Mouse (Mus musculus) hindbrain, embryonic 14.5 days (tissue): ENCODE measurements around the gene Cmtr2. TPM values are rescaled to one million over a fixed set of nuclear protein-coding genes. Genes with fewer than 3 reads are reported as not detected.
A peak's percentile ranks its signal among the peaks of the same experiment; 100 is the strongest.

Experiments
- ATAC-seq: fragments of 200-750 bp; cut with Nextera tagmentation; 2 replicates; pipeline ENCODE4 v1.8.0; 2017; ENCODE audit warnings: moderate number of reproducible peaks, mild to moderate bottlenecking, moderate TSS enrichment, moderate library complexity; ENCODE audit not compliant: low FRiP score
- DNase-seq: peaks from one replicate; pipeline ENCODE4 v3.0.0-alpha.2; 2015; ENCODE audit warnings: low spot score
- H3K27ac ChIP-seq: fragments of 300-500 bp; sonication (generic); 2 replicates; pipeline ENCODE4 v1.5.1; 2014; ENCODE audit warnings: mild to moderate bottlenecking, moderate library complexity
- H3K27me3 ChIP-seq: fragments of 300-500 bp; sonication (generic); 2 replicates; pipeline ENCODE4 v1.6.1; 2014; ENCODE audit warnings: mild to moderate bottlenecking, low read length, mixed read lengths; ENCODE audit not compliant: control insufficient read depth, insufficient read depth
- H3K36me3 ChIP-seq: fragments of 300-500 bp; sonication (generic); replicated peaks from 2 replicates; pipeline ENCODE4 v1.6.1; 2014; ENCODE audit not compliant: control insufficient read depth, insufficient read depth
- H3K4me1 ChIP-seq: fragments of 300-500 bp; sonication (generic); replicated peaks from 2 replicates; pipeline ENCODE4 v1.6.1; 2014; ENCODE audit warnings: antibody characterized with exemption, low read length, mixed read lengths; ENCODE audit not compliant: control insufficient read depth, insufficient read depth
- H3K4me2 ChIP-seq: fragments of 300-500 bp; sonication (generic); replicated peaks from 2 replicates; pipeline ENCODE4 v1.6.1; 2014; ENCODE audit warnings: mild to moderate bottlenecking, moderate library complexity
- H3K4me3 ChIP-seq: fragments of 300-500 bp; sonication (generic); replicated peaks from 2 replicates; pipeline ENCODE4 v1.5.1; 2014; ENCODE audit warnings: mild to moderate bottlenecking, low read length
- H3K9ac ChIP-seq: fragments of 300-500 bp; sonication (generic); 2 replicates; pipeline ENCODE4 v1.6.1; 2014
- H3K9me3 ChIP-seq: fragments of 300-500 bp; sonication (generic); 2 replicates; pipeline ENCODE4 v1.6.1; 2016; ENCODE audit warnings: low read length; ENCODE audit not compliant: control insufficient read depth
- WGBS: fragments of 180-500 bp; shearing (Covaris S2); extraction: QIAGEN DNeasy Blood & Tissue Kit; methylation state at CpG from one replicate; pipeline ENCODE4 v1.1.7; 2014; 5-methylcytosine and 5-hydroxymethylcytosine counted together
- polyA plus RNA-seq: library from polyadenylated mRNA; unstranded; fragments of >200 nt; fragmentation: Nextera tagmentation; extraction: Ambion mirVana; gene quantifications from 2 replicates; pipeline ENCODE4 v1.2.1, GENCODE M21; 2014

The Cmtr2 gene
- polyA plus RNA-seq: 10.8 and 12.3 TPM in 2 replicates

DNA sequence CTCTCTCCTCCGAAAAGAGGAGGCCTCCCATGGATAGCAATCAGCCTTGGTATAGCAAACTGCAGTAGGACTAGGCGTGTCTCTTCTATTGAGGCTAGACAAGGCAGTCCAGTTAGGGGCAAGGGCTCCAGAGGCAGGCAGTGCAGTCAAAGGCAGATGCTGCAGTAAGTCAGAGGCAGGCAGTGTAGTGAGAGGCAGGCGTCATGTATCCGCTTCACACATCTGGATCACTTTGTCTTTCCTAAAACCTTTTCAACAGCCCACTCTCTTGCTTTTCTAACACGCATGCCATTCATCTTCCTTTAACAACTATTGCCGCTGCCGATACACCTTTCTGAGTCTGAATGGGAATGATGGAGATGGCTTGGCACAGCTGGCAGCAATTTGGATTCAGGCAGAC lies at the start of gene Cmtr2:
Cmtr2 (plus strand) TSS at position 301 of the 400 bp plus-strand sequence.
- Histone ChIP-seq H3K4me1 (peaks cover 22% of the 10 kb centered on the region), H3K9ac (no peak within 1 kb of the TSS), H3K4me3 (no peak within 1 kb of the TSS), H3K27me3 (no peaks in the 10 kb centered on the region), H3K4me2 (no peak within 1 kb of the TSS), H3K36me3 (no peaks in the 10 kb centered on the region), H3K27ac (no peak within 1 kb of the TSS), H3K9me3 (no peaks in the 10 kb centered on the region)
- DNase-seq (no peak), ATAC-seq (no peak)
- WGBS: 74% methylated on average over 7 of the region's 7 CpGs

DNA sequence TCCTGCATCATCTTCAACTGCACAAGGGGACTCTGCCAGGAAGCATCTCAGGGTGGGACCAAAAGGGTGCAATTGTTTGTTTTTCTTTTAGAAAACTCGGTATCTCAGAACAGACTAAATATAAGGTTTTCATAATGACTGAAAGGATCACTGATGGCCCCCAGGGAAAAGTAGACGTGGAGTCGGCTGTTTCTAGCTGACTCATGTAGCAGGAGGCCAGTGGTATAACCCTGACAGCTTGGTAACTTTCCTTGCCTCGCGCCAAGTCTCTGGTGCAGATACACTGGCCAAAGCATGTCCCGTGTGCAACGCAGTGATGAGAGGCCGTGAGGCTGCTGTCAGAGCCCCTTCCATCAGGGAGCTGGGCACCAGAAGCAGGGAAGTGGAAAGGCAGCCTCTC lies 49.2 kb upstream of the Cmtr2 start:
- ATAC-seq (no peak), DNase-seq (no peak)
- 77% methylated on average over 8 of the region's 8 CpGs for WGBS

DNA sequence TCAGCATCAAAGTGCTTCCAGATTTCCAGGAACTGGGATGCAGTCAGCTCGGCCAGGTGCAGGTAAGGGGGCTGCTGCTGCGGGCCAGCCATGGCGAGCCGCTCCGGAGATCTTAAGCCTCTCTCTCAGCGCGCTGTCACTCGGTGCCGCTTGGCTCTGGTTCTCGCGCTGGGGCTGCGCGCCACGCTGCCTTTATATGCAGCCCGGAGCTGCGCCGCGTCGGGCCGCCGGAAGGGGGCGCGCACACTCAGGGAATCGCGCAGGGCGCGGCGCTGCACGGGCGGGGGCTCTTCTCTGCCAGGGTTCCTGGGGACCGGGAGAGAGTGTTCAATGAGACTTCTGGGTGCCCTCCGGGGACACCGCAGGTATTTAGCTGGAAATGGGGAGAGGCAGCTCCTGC lies 47.4 kb upstream of the Cmtr2 start, which contains the start of gene Calb2:
Calb2 (minus strand) TSS at position 165 of the 400 bp plus-strand sequence.
- peak within 1 kb of the TSS; percentile 41; the same call in 1 of the 2 replicates for H3K9ac ChIP-seq
- ATAC-seq (peak; percentile 84), DNase-seq (peak; percentile 84)
- WGBS: under 1% methylated on average over 33 of the region's 33 CpGs
- H3K36me3 ChIP-seq: no peaks in the 10 kb centered on the region
- peak within 1 kb of the TSS; percentile 25 for H3K4me3 ChIP-seq
- no peaks in the 10 kb centered on the region for H3K9me3 ChIP-seq
- peaks cover 19% of the 10 kb centered on the region for H3K27me3 ChIP-seq
- H3K27ac ChIP-seq: no peak within 1 kb of the TSS
- H3K4me2 ChIP-seq: peak within 1 kb of the TSS; percentile 52
- no peaks in the 10 kb centered on the region for H3K4me1 ChIP-seq

More for the DNA sequence above, 49.2 kb upstream of the Cmtr2 start:
- Histone ChIP-seq H3K4me2 (no peak overlapping the region), H3K9me3 (no peaks in the 10 kb centered on the region), H3K4me3 (no peak overlapping the region), H3K36me3 (no peaks in the 10 kb centered on the region), H3K4me1 (no peaks in the 10 kb centered on the region), H3K27ac (no peak overlapping the region), H3K9ac (no peak overlapping the region), H3K27me3 (peaks cover 19% of the 10 kb centered on the region)

- ATAC-seq: no peak
- Histone ChIP-seq H3K4me1 (no peaks in the 10 kb centered on the region), H3K27ac (no peak overlapping the region), H3K27me3 (peaks cover 19% of the 10 kb centered on the region), H3K36me3 (no peaks in the 10 kb centered on the region), H3K9ac (no peak overlapping the region), H3K9me3 (no peaks in the 10 kb centered on the region), H3K4me3 (no peak overlapping the region), H3K4me2 (no peak overlapping the region)
- DNase-seq: no peak
- 50% methylated on average over 6 of the region's 6 CpGs for WGBS
Observed at GRCm38 (mm10) chr8:110172161-110172560, 43.3 kb upstream of the Cmtr2 start.

DNA sequence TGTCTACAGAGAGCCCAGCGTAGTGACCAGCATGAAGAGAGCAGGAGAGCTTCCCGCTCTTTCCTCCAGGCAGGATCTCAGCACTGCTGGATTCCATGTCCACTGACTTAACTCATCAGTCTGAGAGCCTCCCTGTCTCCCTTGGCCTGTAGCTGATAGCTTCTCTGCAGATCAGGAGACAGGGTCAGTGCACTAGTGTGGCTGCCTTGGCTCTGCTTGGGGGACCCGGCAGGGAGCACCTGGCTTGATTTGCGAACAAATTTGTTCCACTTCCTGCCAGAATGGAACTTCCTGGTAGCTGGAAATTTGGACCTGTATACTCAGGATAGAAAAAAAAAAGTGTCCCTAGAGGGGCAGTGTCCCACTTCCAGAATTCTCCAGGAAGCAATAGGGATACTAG lies 40.6 kb upstream of the Cmtr2 start:
- Histone ChIP-seq H3K4me2 (no peak overlapping the region), H3K9me3 (no peaks in the 10 kb centered on the region), H3K4me3 (no peak overlapping the region), H3K4me1 (peaks cover 7% of the 10 kb centered on the region), H3K27me3 (no peaks in the 10 kb centered on the region), H3K9ac (no peak overlapping the region), H3K36me3 (no peaks in the 10 kb centered on the region), H3K27ac (no peak overlapping the region)
- WGBS: 93% methylated on average over 4 of the region's 4 CpGs
- ATAC-seq (no peak), DNase-seq (no peak)

DNA sequence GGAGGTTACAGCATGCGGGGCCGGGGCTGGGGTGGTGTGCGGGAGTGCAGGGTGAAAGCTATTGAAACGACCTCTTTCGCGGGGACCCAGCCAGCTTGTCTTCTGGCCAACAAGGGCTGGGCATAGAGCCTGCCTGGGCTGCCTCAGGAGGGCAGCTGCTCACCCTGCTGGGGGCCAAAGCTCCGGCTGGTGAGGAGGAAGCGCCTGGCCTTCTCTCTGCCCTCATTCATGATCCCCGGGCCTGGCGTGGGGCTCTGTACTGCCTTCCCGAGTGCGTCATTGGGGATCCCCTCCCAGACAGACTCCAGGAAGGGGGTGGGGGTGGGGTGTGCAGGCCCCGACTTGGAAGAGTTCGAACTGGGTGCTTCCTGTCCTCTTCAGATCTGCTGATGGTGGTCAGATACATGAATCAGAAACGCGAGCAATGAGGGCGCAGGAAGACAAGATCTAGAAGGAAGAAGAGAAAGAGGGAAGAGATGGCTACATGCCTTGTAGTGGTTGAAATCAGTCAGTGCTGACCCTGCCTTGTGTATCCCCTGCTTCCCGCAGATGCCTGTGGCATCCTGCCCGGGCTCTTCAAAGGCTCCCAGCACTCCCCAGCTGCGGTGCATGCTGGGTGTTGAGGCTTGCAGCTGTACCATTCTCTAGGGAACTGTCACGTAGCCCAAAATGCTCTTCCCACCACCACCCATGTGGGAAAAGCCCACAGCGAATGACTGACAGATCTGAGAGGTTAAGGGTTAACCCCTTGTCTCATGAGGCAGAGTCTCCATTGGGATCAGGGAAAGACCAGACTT lies 37.9 kb upstream of the Cmtr2 start:
- Histone ChIP-seq H3K4me1 (peaks cover 7% of the 10 kb centered on the region), H3K27me3 (no peaks in the 10 kb centered on the region), H3K4me3 (no peak overlapping the region), H3K4me2 (peak overlapping the region; percentile 10), H3K27ac (no peak overlapping the region), H3K9me3 (no peaks in the 10 kb centered on the region), H3K9ac (no peak overlapping the region), H3K36me3 (no peaks in the 10 kb centered on the region)
- DNase-seq: peak; percentile 52
- WGBS: 21% methylated on average over 22 of the region's 22 CpGs
- peak; percentile 66 for ATAC-seq

- Histone ChIP-seq H3K9me3 (no peaks in the 10 kb centered on the region), H3K4me3 (no peak overlapping the region), H3K9ac (no peak overlapping the region), H3K36me3 (no peaks in the 10 kb centered on the region), H3K4me2 (no peak overlapping the region), H3K27ac (0 out of 2 replicates have a peak overlapping the region, but pooled peaks have one; percentile 1), H3K27me3 (no peaks in the 10 kb centered on the region), H3K4me1 (peaks cover 4% of the 10 kb centered on the region; the same call in 1 of the 2 replicates)
- DNase-seq (no peak), ATAC-seq (no peak)
- WGBS: 54% methylated on average over 11 of the region's 11 CpGs
Observed at GRCm38 (mm10) chr8:110182735-110183367, 32.6 kb upstream of the Cmtr2 start.

- H3K9me3 ChIP-seq: no peaks in the 10 kb centered on the region
- no peaks in the 10 kb centered on the region for H3K36me3 ChIP-seq
- no peak overlapping the region for H3K27ac ChIP-seq
- peaks cover 6% of the 10 kb centered on the region; the same call in 1 of the 2 replicates for H3K4me1 ChIP-seq
- H3K27me3 ChIP-seq: no peaks in the 10 kb centered on the region
- 18% methylated on average over 11 of the region's 11 CpGs for WGBS
- no peak overlapping the region for H3K4me2 ChIP-seq
- H3K9ac ChIP-seq: no peak overlapping the region
- H3K4me3 ChIP-seq: no peak overlapping the region
- ATAC-seq (no peak), DNase-seq (no peak)
Observed at GRCm38 (mm10) chr8:110183748-110184147, 31.7 kb upstream of the Cmtr2 start.

GRCm38 (mm10) chr8:110185538-110185937 lies 29.9 kb upstream of the Cmtr2 start:
- no peak overlapping the region for H3K27ac ChIP-seq
- no peaks in the 10 kb centered on the region for H3K9me3 ChIP-seq
- H3K4me3 ChIP-seq: no peak overlapping the region
- H3K27me3 ChIP-seq: no peaks in the 10 kb centered on the region
- DNase-seq: no peak
- ATAC-seq: no peak
- H3K36me3 ChIP-seq: no peaks in the 10 kb centered on the region
- H3K4me1 ChIP-seq: peaks cover 11% of the 10 kb centered on the region; the same call in 1 of the 2 replicates
- 83% methylated on average over 4 of the region's 4 CpGs for WGBS
- no peak overlapping the region for H3K4me2 ChIP-seq
- H3K9ac ChIP-seq: no peak overlapping the region
